Mouse (Mus musculus): ENCODE data around the gene Smtnl2.

- no peak for TF ChIP-seq HCFC1 (IDR thresholded peaks at IDR 0.05; ENCODE audit: borderline replicate concordance, insufficient read depth, low read length)
- no peak for TF ChIP-seq CHD2 (IDR thresholded peaks at IDR 0.05; ENCODE audit: low read depth, low read length)
- TF ChIP-seq ZC3H11A (IDR thresholded peaks at IDR 0.05; ENCODE audit: borderline replicate concordance, low read depth, low read length), result no peak
- TF ChIP-seq ZNF384 (IDR thresholded peaks at IDR 0.05; ENCODE audit: low read depth, low read length), result no peak
- no peak for TF ChIP-seq MAFK (IDR thresholded peaks at IDR 0.05; ENCODE audit: insufficient read depth, low read depth, low read length)
Measured at GRCm38 (mm10) chr11:72395652-72396051, 15.9 kb downstream of the Smtnl2 start.

Data from ES-E14 (cell line).